Mouse (Mus musculus) heart, postnatal 25 days (tissue): ENCODE measurements around the gene Wdr5b. TPM values are rescaled to one million over a fixed set of nuclear protein-coding genes. Genes with fewer than 3 reads are reported as not detected.

ENCODE experiments used
- DNase-seq: peaks from one replicate; pipeline ENCODE4 v3.0.0; 2022; ENCODE audit warnings: low spot score
- intact Hi-C: fragments of 180-260 bp; cut with DNase I; formaldehyde crosslinking; loops from one replicate; pipeline ENCODE4 v1.15.1; 2025
- total RNA-seq, 2 experiments: library from RNA; stranded (reverse); gene quantifications; 2 replicates each; pipeline ENCODE4 v1.2.3; 2021

Gene Wdr5b
- total RNA-seq, 2 experiments from 2014 or later, result 2.6 to 2.9 TPM

DNA sequence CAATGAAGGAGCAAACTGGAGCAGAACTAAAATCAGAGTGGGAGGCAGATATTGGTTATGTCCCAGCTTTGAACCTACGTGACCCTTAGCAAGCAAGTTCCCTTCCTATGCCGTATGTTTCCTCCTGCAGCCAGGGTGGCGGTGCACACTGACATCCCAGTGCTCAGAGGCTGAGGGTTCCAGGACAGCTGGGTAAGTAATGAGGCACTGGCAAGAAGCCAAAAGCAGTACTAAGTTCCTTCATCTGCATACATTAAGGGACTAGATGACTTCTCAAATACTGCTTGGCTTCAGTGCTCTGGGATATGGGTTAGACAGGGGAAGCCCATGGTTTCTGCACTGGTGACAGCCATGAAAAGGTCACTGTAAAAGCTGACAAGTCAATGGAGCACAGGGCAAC, 27.4 kb downstream of the Wdr5b start:
- DNase-seq, result no peak
- intact Hi-C loops, result loop anchor here (2.0 kb wide), 1 partner anchor 22 kb away; no protein-coding TSS in a partner anchor

DNA sequence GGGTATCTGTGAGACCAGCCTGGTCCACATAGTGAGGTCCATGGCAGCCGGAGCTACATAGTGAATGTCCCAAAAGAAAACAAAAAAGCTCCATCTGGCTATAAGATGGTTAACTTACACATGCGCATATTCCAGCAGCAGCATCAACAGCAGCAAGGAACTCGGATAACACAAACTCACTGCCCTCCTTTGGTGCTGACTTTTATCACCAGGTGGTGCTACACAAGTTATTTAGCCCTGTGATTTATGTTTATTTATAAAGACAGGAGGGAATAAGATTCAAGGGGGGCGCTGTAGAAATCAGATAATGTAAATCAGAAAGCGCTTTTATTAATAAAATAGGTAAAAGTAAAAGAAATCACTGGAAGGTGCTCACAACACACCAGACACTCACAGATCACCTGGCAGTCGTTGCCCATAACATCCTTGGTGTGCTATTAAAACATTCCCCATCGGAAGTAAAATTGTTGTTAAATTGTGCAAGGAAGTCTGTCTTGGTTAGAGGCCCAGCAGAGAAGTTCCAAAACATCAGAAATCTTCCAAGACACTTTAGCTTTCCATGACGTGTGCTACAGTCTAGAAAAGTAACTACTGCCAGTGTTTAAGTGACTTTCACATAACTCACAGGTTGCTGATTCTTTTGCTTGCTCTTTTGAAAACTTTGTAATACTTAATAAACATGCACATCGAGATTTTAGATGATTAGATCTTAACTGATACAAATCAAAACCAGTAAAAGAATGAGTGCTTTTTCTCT, 29.0 kb downstream of the Wdr5b start:
- intact Hi-C loops, result loop anchor here (2.0 to 10.0 kb wide), 3 partner anchors 23 to 195 kb away; partner anchors contain the start of gene Parp14
- DNase-seq, result no peak

DNA sequence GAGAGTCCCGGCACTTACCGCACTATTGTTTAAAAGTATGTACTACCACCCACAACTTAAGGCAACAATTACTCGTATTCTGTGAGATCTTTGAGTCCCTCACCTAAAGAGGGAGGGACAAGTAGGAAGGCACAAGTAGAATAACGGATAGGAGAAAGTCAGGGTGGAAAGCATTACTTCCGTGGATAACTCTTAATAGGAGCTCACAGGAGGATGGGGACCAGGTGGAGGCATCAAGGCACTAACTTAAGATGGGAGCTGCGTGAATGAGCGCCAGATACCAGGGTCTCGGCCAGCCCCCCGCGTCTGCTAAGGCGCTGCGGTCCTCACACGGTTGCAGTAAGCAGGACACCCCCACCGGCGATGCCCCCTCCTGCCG, 30.1 kb downstream of the Wdr5b start:
- DNase-seq, result no peak
- intact Hi-C loops, result loop anchor here (5.0 to 10.0 kb wide), 2 partner anchors 34 to 196 kb away; partner anchors contain the start of gene Parp14

DNA sequence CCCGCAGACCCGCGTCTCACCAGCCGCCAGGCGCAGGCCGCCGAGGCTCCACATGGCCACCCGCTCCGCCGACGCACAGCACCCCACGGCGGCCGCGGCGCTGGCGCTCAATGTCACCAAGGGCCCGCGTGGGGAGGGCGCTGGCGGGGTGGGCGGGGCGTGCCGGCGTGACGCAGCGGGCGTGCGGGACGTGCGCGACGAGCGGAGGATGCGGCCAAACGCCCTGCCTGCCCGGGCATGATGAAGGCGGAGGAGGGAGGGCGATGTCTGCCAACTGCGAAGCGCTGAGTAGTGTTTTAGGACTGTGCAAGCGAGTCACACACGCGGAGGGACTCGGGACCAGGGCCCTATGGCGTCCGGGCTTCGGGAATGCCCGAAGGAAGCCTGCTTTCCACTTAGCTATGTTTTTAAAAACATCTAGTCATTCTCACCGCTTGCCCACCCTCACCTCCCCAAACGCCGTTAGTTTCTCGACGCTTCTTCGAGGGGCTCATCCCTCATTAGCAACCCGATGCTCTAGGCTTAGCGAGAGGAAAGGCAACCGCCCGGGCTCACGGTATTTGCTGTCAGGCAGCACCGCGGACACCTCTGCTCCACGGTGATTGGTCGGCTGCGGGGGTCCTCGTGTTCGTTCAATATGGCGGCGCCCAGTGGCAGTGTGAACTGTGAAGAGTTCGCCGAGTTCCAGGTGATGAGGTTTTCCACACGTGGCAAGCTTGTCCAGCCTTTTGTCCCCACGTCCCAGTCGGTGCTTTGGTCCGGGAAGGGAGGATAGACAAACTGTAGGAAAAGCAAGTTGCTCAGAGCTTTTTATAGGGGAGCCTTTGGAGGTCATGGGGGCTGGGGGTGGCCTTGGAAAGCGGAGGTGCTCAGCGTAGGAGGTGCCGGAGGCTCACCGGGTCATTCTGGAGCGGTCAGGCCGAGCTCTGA, 30.7 kb downstream of the Wdr5b start, which contains the start of the genes Fam162a and Ccdc58:
TSS of gene Fam162a (minus strand) at position 145 of the 930 bp plus-strand sequence.
TSS of gene Ccdc58 (plus strand) at position 236 of the 930 bp plus-strand sequence.
- intact Hi-C loops, result loop anchor here (5.0 to 10.0 kb wide), 2 partner anchors 34 to 197 kb away; partner anchors contain the start of gene Parp14
- DNase-seq, result peak; percentile 82

DNA sequence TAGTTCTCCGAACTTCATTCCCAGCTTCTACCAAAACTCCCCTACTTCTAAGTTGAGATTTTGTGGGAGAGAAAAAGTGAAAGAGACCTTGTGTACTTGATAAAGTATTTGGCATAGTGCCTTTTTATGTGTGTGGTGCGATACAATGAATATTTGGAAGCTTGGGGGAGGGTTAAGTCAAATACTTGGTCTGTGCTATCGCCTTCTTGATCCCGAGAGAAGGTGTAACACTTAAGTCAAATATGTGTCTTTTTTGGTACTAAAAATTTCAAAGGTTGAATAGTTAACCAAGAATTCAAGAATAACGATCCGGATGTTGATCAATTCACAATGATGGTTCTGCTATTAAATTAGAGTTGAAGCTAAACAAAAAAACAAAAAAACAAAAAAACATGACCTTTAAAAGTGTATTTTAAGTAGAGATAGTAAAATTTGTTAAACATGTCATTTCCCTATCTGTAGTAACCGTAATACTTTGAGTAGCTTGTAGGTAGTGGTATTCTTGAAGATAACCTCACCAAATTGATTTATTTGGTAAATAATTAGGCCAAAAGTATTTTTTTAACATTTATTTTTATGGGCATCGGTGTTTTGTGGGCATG, 31.5 kb downstream of the Wdr5b start:
- intact Hi-C loops, result loop anchor here (5.0 to 10.0 kb wide), 2 partner anchors 35 to 198 kb away; partner anchors contain the start of gene Parp14
- no peak for DNase-seq

DNA sequence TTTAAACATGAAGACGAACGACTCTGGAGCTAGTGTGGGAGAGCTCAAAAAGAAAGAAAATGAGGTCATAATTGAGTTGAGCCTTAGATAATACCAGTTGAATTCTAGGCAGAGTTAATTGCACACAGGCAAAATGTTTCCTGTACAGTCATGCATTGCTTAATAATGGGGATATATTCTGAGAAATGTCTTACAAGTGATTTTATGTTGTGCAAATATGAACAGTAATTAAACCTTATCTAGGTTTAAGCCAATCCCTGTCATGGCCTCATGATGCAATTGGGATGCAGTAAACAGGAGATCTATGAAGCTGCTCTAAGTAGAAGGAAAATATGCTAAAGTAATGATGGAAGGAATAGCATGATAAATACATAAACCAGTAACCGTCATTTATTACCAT, 33.8 kb downstream of the Wdr5b start:
- no peak for DNase-seq
- intact Hi-C loops, result loop anchor here (5.0 to 10.0 kb wide), 2 partner anchors 37 to 200 kb away; partner anchors contain the start of gene Parp14

DNA sequence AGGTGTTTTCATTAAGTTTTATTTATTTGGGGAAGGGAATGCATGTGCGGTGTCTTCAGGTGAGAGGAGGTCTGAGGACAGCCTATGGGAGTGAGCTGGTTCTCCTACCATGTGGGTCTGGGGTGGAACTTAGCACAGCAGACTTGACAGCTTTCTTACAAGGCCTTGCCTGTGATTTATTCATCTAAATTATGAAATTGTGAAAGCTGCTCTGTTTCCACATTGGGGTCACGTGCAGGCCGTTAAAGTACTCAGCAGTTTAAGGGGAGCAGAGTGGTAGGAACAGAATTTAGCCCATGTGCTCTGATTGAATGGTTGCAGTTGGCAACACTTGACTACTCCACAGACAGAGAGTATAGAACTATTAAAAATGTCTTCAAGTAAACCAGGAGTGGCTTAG, 38.9 kb downstream of the Wdr5b start:
- intact Hi-C loops, result loop anchor here (10.0 kb wide), 1 partner anchor 205 kb away; the partner anchor contains the start of gene Parp14

DNA sequence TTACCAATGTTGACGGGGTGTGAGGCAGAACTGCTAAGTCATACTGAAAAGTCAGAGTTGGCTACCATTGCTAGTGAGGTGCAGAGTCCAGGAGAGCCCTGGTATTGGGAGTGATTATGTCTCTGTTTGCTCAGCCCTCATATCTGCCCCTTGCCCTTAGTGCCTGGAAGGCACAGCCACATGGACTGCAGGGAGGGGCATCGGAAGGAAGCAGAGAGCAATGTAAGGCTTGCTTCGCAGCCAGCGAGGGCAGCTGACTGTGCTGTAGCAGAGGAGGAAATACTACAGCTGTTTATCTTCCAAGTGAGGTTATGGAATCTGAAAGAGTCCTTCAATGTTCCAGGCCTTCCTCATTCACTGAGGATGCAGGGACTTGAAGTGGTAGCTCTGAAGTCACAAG, 46.9 kb downstream of the Wdr5b start:
- intact Hi-C loops, result no loop called here
- no peak for DNase-seq

More for the DNA sequence above, 38.9 kb downstream of the Wdr5b start:
- DNase-seq, result no peak

DNA sequence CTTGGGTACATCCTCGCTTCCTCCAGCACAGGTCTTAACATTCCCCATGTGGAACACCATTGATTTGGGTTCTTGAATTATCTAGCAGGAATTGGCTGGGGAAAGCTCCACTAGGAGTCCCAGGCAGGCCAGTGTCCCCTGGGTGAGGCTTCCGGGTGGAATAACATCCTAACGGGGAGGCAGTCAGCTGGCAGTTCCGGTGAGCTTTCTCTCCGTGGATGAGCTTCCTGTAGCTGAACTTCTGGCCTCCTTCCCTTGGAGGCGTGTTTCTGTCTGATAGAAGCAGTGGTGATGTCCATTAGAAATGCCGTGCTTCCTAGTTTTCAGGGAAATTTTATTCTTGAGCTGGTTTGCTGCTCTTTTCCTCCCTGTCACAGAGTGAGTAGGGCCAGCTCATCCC, 48.1 kb downstream of the Wdr5b start:
- DNase-seq, result no peak
- intact Hi-C loops, result no loop called here

DNA sequence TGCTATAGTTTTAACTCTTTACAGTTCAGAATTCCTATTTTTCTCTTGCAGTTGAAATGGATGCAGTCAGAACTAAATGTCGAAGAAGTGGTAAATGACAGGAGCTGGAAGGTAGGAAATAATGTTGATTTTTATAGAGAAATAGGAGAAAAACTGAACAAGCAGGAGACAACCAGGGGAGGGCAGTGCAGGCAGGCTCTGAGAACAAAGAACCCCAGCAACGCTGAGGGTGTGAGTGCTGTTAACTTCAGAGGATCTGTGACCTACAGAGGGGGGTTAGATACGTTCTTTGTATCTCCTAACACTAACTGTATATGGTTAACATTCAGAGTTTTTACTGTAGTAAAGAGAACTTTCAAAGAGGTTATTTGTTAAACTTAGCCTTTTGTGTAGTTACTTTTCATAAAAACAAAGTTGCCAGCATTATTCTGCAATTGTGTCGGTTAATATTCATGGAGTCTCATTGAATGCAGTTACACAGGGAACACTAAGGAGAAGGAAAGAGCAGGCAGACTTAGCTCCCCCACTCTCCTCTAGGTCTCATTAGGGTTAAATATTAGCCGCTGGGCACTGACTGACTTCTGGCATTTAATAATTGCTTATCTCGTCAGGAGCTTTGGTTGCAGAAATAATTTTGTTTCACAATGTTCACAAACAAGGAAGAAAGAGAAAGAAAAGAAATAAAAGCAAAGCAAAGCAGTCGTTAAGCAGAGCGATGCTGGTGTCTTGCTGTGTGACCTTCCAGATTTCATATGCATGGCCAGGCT, 49.0 kb downstream of the Wdr5b start:
- DNase-seq, result no peak
- intact Hi-C loops, result no loop called here

DNA sequence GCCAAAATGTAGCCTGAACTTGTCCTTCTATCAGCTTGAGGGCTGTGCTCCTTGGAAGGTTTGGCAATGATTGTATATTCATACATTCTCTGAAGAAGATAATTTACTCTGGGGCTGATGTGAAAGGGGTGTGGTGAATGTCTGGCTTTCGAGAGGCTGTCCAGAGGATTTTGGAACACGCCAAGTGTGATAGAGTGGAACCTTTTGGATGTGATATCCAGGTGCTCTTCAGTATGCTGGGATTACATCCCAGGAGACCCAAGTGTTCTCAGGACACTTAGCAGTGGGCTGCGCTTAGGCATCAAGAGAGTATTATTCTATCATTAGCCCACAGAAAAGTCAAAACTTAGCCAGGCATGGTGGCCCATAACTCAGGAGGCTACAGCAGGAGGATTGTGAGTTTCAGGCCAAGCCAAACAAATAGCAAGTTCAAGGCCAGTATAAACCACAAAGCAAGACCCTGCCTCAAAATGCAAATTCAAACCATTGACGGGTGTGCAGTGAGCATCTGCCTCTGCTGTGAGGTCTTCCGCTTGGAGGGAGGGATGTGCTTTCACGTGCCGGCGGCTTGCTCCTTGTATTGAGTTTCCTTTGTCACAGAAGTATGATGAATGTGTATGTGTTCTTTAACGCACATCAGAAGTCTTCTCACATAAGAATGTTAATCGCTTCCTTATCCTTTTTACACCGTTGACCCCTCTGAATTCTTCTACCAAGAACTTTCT, 50.0 kb downstream of the Wdr5b start:
- intact Hi-C loops, result no loop called here
- DNase-seq, result no peak

Other genes with a start within 250 kb of the Wdr5b start
- 10 to 100 TPM; 11.6 to 11.8 TPM for gene Parp14, start 169.6 kb upstream of the Wdr5b start, total RNA-seq
- gene Parp9, start 102.7 kb upstream of the Wdr5b start, total RNA-seq, result 10 to 100 TPM in 1 of 2 experiments, 1 to 10 TPM in 1; 9.9 to 11.5 TPM
- gene Dtx3l, start 102.0 kb upstream of the Wdr5b start, total RNA-seq, result 10 to 100 TPM in 1 of 2 experiments, 1 to 10 TPM in 1; 9.4 to 10.0 TPM
- gene Kpna1, start 62.4 kb upstream of the Wdr5b start, total RNA-seq, result 100 to 1,000 TPM; 112 TPM
- 100 to 1,000 TPM; 241 to 254 TPM for gene Fam162a, start 30.4 kb downstream of the Wdr5b start, total RNA-seq
- 10 to 100 TPM; 30.7 to 35.8 TPM for gene Ccdc58, start 30.5 kb downstream of the Wdr5b start, total RNA-seq
- gene Csta1, start 90.1 kb downstream of the Wdr5b start, total RNA-seq, result not detected
- gene Stfa2l1, start 115.6 kb downstream of the Wdr5b start, total RNA-seq, result not detected
- not detected for gene Gm5483, start 143.0 kb downstream of the Wdr5b start, total RNA-seq
- not detected for gene Gm5416, start 169.2 kb downstream of the Wdr5b start, total RNA-seq
- not detected for gene 2010005H15Rik, start 180.3 kb downstream of the Wdr5b start, total RNA-seq
- not detected for gene Stfa1, start 235.8 kb downstream of the Wdr5b start, total RNA-seq